Comparison of ENCODE assay signal across 13 mouse cellular contexts in genomic region chr6:134372946-134373345, GRCm38 (mm10). TPM values are rescaled to one million over a fixed set of nuclear protein-coding genes. Genes with fewer than 3 reads are reported as not detected.
DNase-seq lines count a peak whose midpoint lies in the region.
"Had no signal": no experiment of that assay in that cellular context is flagged by ENCODE, and none has a peak within 500 bp of the region (broad histone marks: within the 10 kb centered on the region; RNA-seq: fewer than 3 reads in every experiment).

No protein-coding gene starts in this region.

- peak; percentile 64 to 65 for DNase-seq in cerebellum, postnatal 10 days
- no peak for DNase-seq in cerebellum, adult 18-20 months
- DNase-seq in right cerebral cortex, adult 18-20 months = peak; percentile 51
- no peak for DNase-seq in right cerebral cortex, postnatal 4 days
- DNase-seq in layer of hippocampus, postnatal 36 days = peak; percentile 30 to 32
- no peak for DNase-seq in spleen, postnatal 36 days (ENCODE audit: low spot score in 2 of 2)
- DNase-seq in kidney, postnatal 10 days = no peak
- no peak for DNase-seq in MN1 (ENCODE audit: low spot score)
- DNase-seq: adrenal gland, postnatal 14 days; cerebellum, postnatal 36 days; heart, postnatal 4 days; liver, postnatal 0 days had no signal

RNA-seq across cellular contexts. Expression of gene Bcl2l14, which starts 23.2 kb away (rescaled TPM):
- not detected for total RNA-seq in layer of hippocampus, postnatal 36 days (2021)
- total RNA-seq: gastrocnemius, adult 18-20 months; heart, postnatal 4 days had no signal

Comparison
In these comparisons a context has a peak if more than half of its experiments do, and no peak if none do; other contexts are left out.
1. DNase-seq: peak in cerebellum, postnatal 10 days (2 of 2), right cerebral cortex, adult 18-20 months (single experiment) and layer of hippocampus, postnatal 36 days (2 of 2); none in cerebellum, adult 18-20 months (0 of 2), right cerebral cortex, postnatal 4 days (single experiment), spleen, postnatal 36 days (0 of 2), kidney, postnatal 10 days (single experiment) and MN1 (single experiment).